Mouse (Mus musculus): ENCODE measurements around the gene Dad1. TPM values are rescaled to one million over a fixed set of nuclear protein-coding genes. Genes with fewer than 3 reads are reported as not detected.

The Dad1 gene
- polyA plus RNA-seq, 1 experiment: 130 TPM

DNA sequence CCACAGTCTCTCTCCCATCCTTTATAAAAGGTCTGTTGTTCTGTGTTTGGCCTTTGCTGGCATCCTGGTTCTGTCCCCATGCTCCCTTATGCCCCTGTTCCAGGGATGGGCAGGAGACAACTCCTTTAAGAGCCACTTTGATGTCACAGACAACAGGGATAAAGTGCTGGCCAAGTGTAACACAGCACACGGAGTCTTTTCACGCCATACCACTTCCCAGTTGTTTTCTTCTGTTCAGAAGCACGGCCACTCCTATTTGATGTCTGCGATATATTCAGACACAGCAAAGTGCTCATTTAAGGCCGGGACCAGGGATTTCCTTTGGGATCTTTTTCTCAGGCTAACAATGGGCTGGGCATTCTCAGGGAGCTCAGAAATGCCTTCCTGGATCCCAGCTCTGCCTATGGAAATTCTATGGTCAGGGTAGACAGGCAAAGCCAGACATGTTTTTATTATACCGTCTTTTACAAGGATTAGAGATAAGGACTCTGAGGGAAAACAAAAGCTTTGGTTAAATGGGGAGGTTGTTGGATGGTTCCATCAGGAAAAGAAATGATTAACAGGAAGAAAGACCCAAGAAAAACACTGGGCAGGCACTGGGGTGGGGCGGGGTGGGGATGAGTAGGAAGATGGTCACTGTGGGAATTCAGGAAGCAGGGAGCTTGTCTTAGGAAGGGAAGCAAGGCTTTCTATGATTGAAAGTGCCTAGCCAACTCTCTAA is 63.4 kb downstream of the Dad1 start:
- TF ChIP-seq CTCF (IDR thresholded peaks at IDR 0.05; ENCODE audit: low read depth, low read length): no peak
- Histone ChIP-seq H3K27ac (ENCODE audit: insufficient read depth, low read depth, low read length) (no peak overlapping the region), H3K4me1 (ENCODE audit: control insufficient read depth, insufficient read depth, low read length) (no peaks in the 10 kb centered on the region), H3K4me3 (ENCODE audit: insufficient read depth, low read length) (no peak overlapping the region)

DNA sequence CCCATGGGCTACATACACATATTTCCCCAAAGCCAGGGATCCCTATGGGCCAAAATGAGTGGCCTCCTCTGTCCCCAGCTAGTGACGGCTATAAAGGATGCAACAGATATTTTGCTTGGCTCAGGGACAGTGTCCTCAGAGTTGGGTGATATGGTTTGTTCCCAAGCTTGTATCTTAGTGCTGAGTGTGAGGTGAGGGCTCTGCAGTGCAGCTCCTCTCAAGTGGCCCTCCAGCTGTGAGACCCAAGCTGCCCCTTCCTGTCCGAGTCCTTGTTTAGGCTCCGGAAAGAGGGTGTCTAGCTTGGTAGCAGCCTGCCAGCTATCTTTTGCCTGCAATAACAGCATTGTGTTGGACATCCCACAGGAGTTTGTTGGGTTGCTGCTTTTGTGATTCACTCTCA is 64.6 kb downstream of the Dad1 start:
- Histone ChIP-seq H3K4me1 (ENCODE audit: control insufficient read depth, insufficient read depth, low read length) (no peaks in the 10 kb centered on the region), H3K4me3 (ENCODE audit: insufficient read depth, low read length) (no peak overlapping the region), H3K27ac (ENCODE audit: insufficient read depth, low read depth, low read length) (no peak overlapping the region)
- TF ChIP-seq POLR2A (IDR thresholded peaks at IDR 0.05; ENCODE audit: borderline replicate concordance, low read depth, low read length) (no peak), CTCF (IDR thresholded peaks at IDR 0.05; ENCODE audit: low read depth, low read length) (no peak)

GRCm38 (mm10) chr14:54187211-54187610 is 66.7 kb downstream of the Dad1 start:
- TF ChIP-seq POLR2A (IDR thresholded peaks at IDR 0.05; ENCODE audit: borderline replicate concordance, low read depth, low read length): no peak
- TF ChIP-seq CTCF (IDR thresholded peaks at IDR 0.05; ENCODE audit: low read depth, low read length): no peak
- Histone ChIP-seq H3K4me3 (ENCODE audit: insufficient read depth, low read length) (no peak overlapping the region), H3K27ac (ENCODE audit: insufficient read depth, low read depth, low read length) (no peak overlapping the region), H3K4me1 (ENCODE audit: control insufficient read depth, insufficient read depth, low read length) (no peaks in the 10 kb centered on the region)

Other genes starting within 250 kb of the Dad1 start
- 75.4 and 82.0 TPM in 2 replicates for gene Abhd4, start 84 bp upstream of the Dad1 start, polyA plus RNA-seq (2012; ENCODE audit: insufficient read depth, insufficient read length, missing spikeins)
- not detected in 2 replicates for gene Olfr49, start 30.8 kb upstream of the Dad1 start, polyA plus RNA-seq (2012; ENCODE audit: insufficient read depth, insufficient read length, missing spikeins)
- 84.0 and 93.1 TPM in 2 replicates for gene Oxa1l, start 106.7 kb upstream of the Dad1 start, polyA plus RNA-seq (2012; ENCODE audit: insufficient read depth, insufficient read length, missing spikeins)
- gene Slc7a7, start 163.7 kb upstream of the Dad1 start, polyA plus RNA-seq (2012; ENCODE audit: insufficient read depth, insufficient read length, missing spikeins): 30.9 and 32.7 TPM in 2 replicates
- 88.5 and 89.7 TPM in 2 replicates for gene Mrpl52, start 172.8 kb upstream of the Dad1 start, polyA plus RNA-seq (2012; ENCODE audit: insufficient read depth, insufficient read length, missing spikeins)
- gene Mmp14, start 177.5 kb upstream of the Dad1 start, polyA plus RNA-seq (2012; ENCODE audit: insufficient read depth, insufficient read length, missing spikeins): 20.2 and 24.9 TPM in 2 replicates
- 64.2 and 81.2 TPM in 2 replicates for gene Lrp10, start 210.0 kb upstream of the Dad1 start, polyA plus RNA-seq (2012; ENCODE audit: insufficient read depth, insufficient read length, missing spikeins)
- not detected in 2 replicates for gene Rem2, start 222.0 kb upstream of the Dad1 start, polyA plus RNA-seq (2012; ENCODE audit: insufficient read depth, insufficient read length, missing spikeins)

All from bone marrow macrophage, adult 2 months (primary cell).